Comparison of ENCODE assay signal across 21 mouse cellular contexts in the genomic region with DNA sequence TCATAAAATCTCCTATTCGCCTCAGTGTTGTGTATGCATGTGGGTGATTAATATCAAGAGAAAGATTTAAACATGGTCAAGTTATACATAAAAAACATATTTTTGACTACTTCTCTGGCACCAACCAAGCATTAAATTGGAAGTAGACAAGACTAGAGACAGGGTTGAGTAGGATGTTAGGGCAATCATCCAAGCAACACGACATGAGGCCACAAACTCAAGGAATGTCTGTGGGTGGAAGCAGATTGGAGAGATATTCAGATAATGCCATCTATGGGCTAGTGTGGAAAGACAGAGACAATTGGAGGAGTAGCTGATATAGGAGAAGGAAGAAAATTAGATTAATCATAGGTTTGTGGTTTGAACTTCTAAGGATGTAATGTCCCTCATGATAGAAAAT. TPM values are rescaled to one million over a fixed set of nuclear protein-coding genes. Genes with fewer than 3 reads are reported as not detected.
DNase-seq lines count a peak whose midpoint lies in the region; ATAC-seq and TF ChIP-seq lines count a peak whose summit lies in the region.
"Had no signal": no experiment of that assay in that cellular context is flagged by ENCODE, and none has a peak within 500 bp of the region (broad histone marks: within the 10 kb centered on the region; RNA-seq: fewer than 3 reads in every experiment).

No protein-coding gene starts in this region.

- H3K27me3 ChIP-seq in midbrain, embryonic 14.5 days (ENCODE audit: control insufficient read depth, insufficient read depth, low read length), result no peaks in the 10 kb centered on the region
- H3K27me3 ChIP-seq: forebrain, embryonic 13.5 days; hindbrain, embryonic 12.5 days had no signal

- no peaks in the 10 kb centered on the region for H3K9me3 ChIP-seq in midbrain, embryonic 14.5 days (ENCODE audit: control insufficient read depth, low read length)
- H3K9me3 ChIP-seq: embryonic facial prominence, embryonic 10.5 days; forebrain, embryonic 13.5 days; heart, embryonic 10.5 days; hindbrain, embryonic 12.5 days had no signal

- H3K4me2 ChIP-seq in midbrain, embryonic 14.5 days (ENCODE audit: low read length), result no peak overlapping the region
- H3K4me2 ChIP-seq: forebrain, embryonic 13.5 days; hindbrain, embryonic 12.5 days had no signal

- no peaks in the 10 kb centered on the region for H3K36me3 ChIP-seq in midbrain, embryonic 14.5 days (ENCODE audit: control insufficient read depth, insufficient read depth, low read length)
- H3K36me3 ChIP-seq: embryonic facial prominence, embryonic 10.5 days; heart, embryonic 10.5 days; hindbrain, embryonic 12.5 days had no signal

- 84% methylated on average over 2 of the region's 2 CpGs for WGBS in midbrain, embryonic 14.5 days

- no peak for ATAC-seq in midbrain, embryonic 14.5 days (ENCODE audit: low FRiP score, low TSS enrichment)
- ATAC-seq: forebrain, embryonic 13.5 days; forebrain, postnatal 0 days; hindbrain, embryonic 16.5 days had no signal

- no peak for TF ChIP-seq CTCF in left cerebral cortex, adult 2 months (IDR thresholded peaks at IDR 0.05)

- no peak overlapping the region for H3K4me3 ChIP-seq in left cerebral cortex, adult 2 months
- H3K4me3 ChIP-seq in midbrain, embryonic 14.5 days (replicated peaks; ENCODE audit: low read depth, low read length), result no peak overlapping the region
- H3K4me3 ChIP-seq: embryonic facial prominence, embryonic 10.5 days; forebrain, embryonic 13.5 days; heart, embryonic 10.5 days; hindbrain, embryonic 12.5 days had no signal

- H3K9ac ChIP-seq in midbrain, embryonic 14.5 days (replicated peaks; ENCODE audit: low read length), result no peak overlapping the region
- H3K9ac ChIP-seq: forebrain, embryonic 13.5 days; forebrain, postnatal 0 days; hindbrain, embryonic 12.5 days had no signal

- no peak overlapping the region for H3K27ac ChIP-seq in left cerebral cortex, adult 2 months
- H3K27ac ChIP-seq in midbrain, embryonic 14.5 days (replicated peaks; ENCODE audit: low read depth, low read length), result no peak overlapping the region
- H3K27ac ChIP-seq: embryonic facial prominence, embryonic 10.5 days; forebrain, embryonic 13.5 days; heart, embryonic 10.5 days; hindbrain, embryonic 12.5 days had no signal

- peak; percentile 6 for DNase-seq in left cerebral cortex, adult 11 months (ENCODE audit: low spot score)
- DNase-seq in left cerebral cortex, adult 2 months (ENCODE audit: extremely low spot score in 1 of 2, low spot score in 2 of 2), result no peak
- DNase-seq in brain, adult 2 months (ENCODE audit: low read depth, low spot score), result peak; percentile 69
- DNase-seq in layer of hippocampus, adult 8-10 months (ENCODE audit: low spot score in 2 of 2), result peak; percentile 15 to 21
- no peak for DNase-seq in midbrain, embryonic 14.5 days
- DNase-seq in gastrocnemius, postnatal 4 days (ENCODE audit: low spot score in 2 of 2), result no peak
- DNase-seq: adrenal gland, postnatal 14 days; cerebellum, adult 2 months; forebrain, postnatal 0 days; gastrocnemius, postnatal 36 days; heart, adult 18-20 months; heart, postnatal 10 days; heart, postnatal 4 days had no signal

- H3K4me1 ChIP-seq in midbrain, embryonic 14.5 days (ENCODE audit: control insufficient read depth, insufficient read depth, low read length), result no peaks in the 10 kb centered on the region
- H3K4me1 ChIP-seq: embryonic facial prominence, embryonic 10.5 days; forebrain, embryonic 13.5 days; heart, embryonic 10.5 days; hindbrain, embryonic 12.5 days had no signal

- intact Hi-C loops in left cerebral cortex, adult 2 months (cut with DNase I), result loop anchor here (2.0 to 5.0 kb wide), 2 partner anchors 59 to 149 kb away; no protein-coding TSS in a partner anchor

RNA-seq across cellular contexts. Expression of a gene that starts 60.0 kb away (rescaled TPM):
- 100 to 1,000 TPM; 144 to 153 TPM for total RNA-seq in left cerebral cortex, adult 2 months (2021)
- 10 to 100 TPM; 38.8 to 49.5 (median 43.6) TPM for total RNA-seq in layer of hippocampus, adult 8-10 months (2022)
- 28.7 and 31.3 TPM in 2 replicates for polyA plus RNA-seq in midbrain, embryonic 14.5 days (2014; fragmentation: Nextera tagmentation; extraction: Ambion mirVana)
- total RNA-seq in gastrocnemius, postnatal 4 days (2021), result 1 to 10 TPM in 1 of 2 experiments, under 1 TPM in 1; 0.91 to 1.1 TPM
- total RNA-seq: ES-E14; gastrocnemius, adult 8-10 months; gastrocnemius, postnatal 36 days; heart, adult 18-20 months; heart, postnatal 10 days; heart, postnatal 4 days had no signal
- polyA plus RNA-seq: heart, embryonic 14.5 days had no signal

Comparison
In these comparisons a context has a peak if more than half of its experiments do, and no peak if none do; other contexts are left out.
1. DNase-seq: peak in left cerebral cortex, adult 11 months (single experiment), brain, adult 2 months (single experiment) and layer of hippocampus, adult 8-10 months (2 of 2); none in left cerebral cortex, adult 2 months (0 of 2), midbrain, embryonic 14.5 days (single experiment) and gastrocnemius, postnatal 4 days (0 of 2).
2. RNA of a gene that starts 60.0 kb away (total RNA-seq): 144 to 153 TPM in left cerebral cortex, adult 2 months and 38.8 to 49.5 TPM in layer of hippocampus, adult 8-10 months; 0.91 to 1.1 TPM in gastrocnemius, postnatal 4 days; every median in the first group is over 10 times any median in the second.